Mouse (Mus musculus) CH12F3 (cell line): Measurements from ENCODE around the gene Tacr2.

Source experiments
- in situ Hi-C: fragments of 300-500 bp; cut with MboI; formaldehyde crosslinking; loops from 2 replicates; pipeline ENCODE4 v1.14.3; 2020; ENCODE audit warnings: low sequenced_read_pairs

Gene Tacr2

GRCm38 (mm10) chr10:62296086-62296872, 44.0 kb downstream of the Tacr2 start:
- in situ Hi-C loops, result no loop called here

GRCm38 (mm10) chr10:62300006-62300827, 48.0 kb downstream of the Tacr2 start:
- in situ Hi-C loops, result no loop called here

GRCm38 (mm10) chr10:62305090-62305489, 52.9 kb downstream of the Tacr2 start:
- in situ Hi-C loops, result no loop called here

GRCm38 (mm10) chr10:62306483-62306882, 54.2 kb downstream of the Tacr2 start:
- in situ Hi-C loops, result no loop called here

- in situ Hi-C loops, result no loop called here
Observed at GRCm38 (mm10) chr10:62308896-62309491, 56.8 kb downstream of the Tacr2 start.

- in situ Hi-C loops, result no loop called here
Observed at GRCm38 (mm10) chr10:62309593-62309992, 57.4 kb downstream of the Tacr2 start.

GRCm38 (mm10) chr10:62310259-62311039, 58.2 kb downstream of the Tacr2 start:
- in situ Hi-C loops, result no loop called here

GRCm38 (mm10) chr10:62311464-62311863, 59.2 kb downstream of the Tacr2 start:
- in situ Hi-C loops, result no loop called here

GRCm38 (mm10) chr10:62313140-62313539, 60.9 kb downstream of the Tacr2 start:
- in situ Hi-C loops, result no loop called here

GRCm38 (mm10) chr10:62313885-62314424, 61.7 kb downstream of the Tacr2 start:
- in situ Hi-C loops, result no loop called here
